ENCODE assay signal across 8 mouse cellular contexts in the genomic region with DNA sequence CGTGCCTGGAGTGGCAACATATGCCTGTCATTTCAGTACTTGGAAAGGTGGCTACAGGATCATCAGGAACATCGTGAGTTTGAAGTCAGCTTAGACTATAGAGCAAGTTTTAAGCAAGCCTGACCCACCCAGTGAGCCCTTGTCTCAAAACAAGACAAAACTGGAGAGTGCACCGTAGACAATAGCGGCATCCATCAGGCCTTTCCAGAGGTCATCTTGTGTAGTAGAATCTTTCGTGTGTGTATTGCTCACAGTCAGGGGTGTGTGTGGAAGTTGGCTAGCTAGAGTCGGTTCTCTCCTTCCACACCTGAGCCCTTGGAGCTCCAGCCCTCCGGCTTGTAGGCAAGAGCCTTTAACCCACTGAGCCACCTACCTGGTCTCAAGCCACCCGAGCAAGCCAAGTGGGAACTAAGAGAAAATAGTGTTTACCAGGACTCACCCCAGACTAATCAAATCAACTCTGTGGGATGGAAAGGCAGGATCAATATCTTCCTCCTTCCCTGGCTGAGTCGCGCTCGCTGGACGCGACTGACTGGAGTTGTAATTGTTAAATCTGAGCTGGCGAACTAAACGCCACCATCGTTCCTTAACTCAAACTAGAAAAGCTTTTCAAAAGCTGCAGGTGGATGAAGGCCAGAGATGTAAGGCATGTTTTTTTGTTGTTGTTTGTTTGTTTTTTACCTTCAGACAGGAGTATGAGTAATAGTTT. TPM values are rescaled to one million over a fixed set of nuclear protein-coding genes. Genes with fewer than 3 reads are reported as not detected.
DNase-seq lines count a peak whose midpoint lies in the region; ATAC-seq lines count a peak whose summit lies in the region.

No protein-coding gene starts in this region.

- peak overlapping the region; percentile 27 for H3K4me2 ChIP-seq in hindbrain, embryonic 11.5 days (replicated peaks; ENCODE audit: low read depth, low read length)

- H3K4me3 ChIP-seq in heart, embryonic 10.5 days, result peak overlapping the region; percentile 58
- peak overlapping the region; percentile 33 for H3K4me3 ChIP-seq in hindbrain, embryonic 11.5 days (ENCODE audit: low read depth, low read length)

- H3K27ac ChIP-seq in heart, embryonic 10.5 days, result peak overlapping the region; percentile 89
- H3K27ac ChIP-seq in hindbrain, embryonic 11.5 days (ENCODE audit: low read depth, low read length), result peak overlapping the region; percentile 54

- H3K9ac ChIP-seq in hindbrain, embryonic 11.5 days (ENCODE audit: low read depth, low read length), result peak overlapping the region; percentile 2

- no peaks in the 10 kb centered on the region for H3K27me3 ChIP-seq in heart, embryonic 10.5 days (ENCODE audit: insufficient read depth, poor library complexity, severe bottlenecking)
- H3K27me3 ChIP-seq in hindbrain, embryonic 11.5 days (ENCODE audit: control insufficient read depth, insufficient read depth, low read length), result no peaks in the 10 kb centered on the region

- no peak for DNase-seq in heart, embryonic 10.5 days (ENCODE audit: low spot score)
- no peak for DNase-seq in heart, adult 8-10 months (ENCODE audit: low spot score)
- DNase-seq in WW6 (ENCODE audit: low read depth, low spot score) (peak; percentile 9), MN1 (ENCODE audit: low spot score) (no peak)
- DNase-seq in hindbrain, embryonic 11.5 days (ENCODE audit: low spot score), result peak; percentile 43
- DNase-seq in adrenal gland, adult (ENCODE audit: inconsistent age in 2 of 2, low spot score in 1 of 2), result no peak
- no peak for DNase-seq in layer of hippocampus, postnatal 25 days (ENCODE audit: extremely low spot score in 1 of 2, low spot score in 1 of 2)

- H3K36me3 ChIP-seq in heart, embryonic 10.5 days, result no peaks in the 10 kb centered on the region
- no peaks in the 10 kb centered on the region for H3K36me3 ChIP-seq in hindbrain, embryonic 11.5 days (ENCODE audit: control insufficient read depth, insufficient read depth, low read length)

- peaks cover 11% of the 10 kb centered on the region for H3K4me1 ChIP-seq in heart, embryonic 10.5 days
- H3K4me1 ChIP-seq in hindbrain, embryonic 11.5 days (replicated peaks; ENCODE audit: control insufficient read depth, insufficient read depth, low read length), result no peaks in the 10 kb centered on the region

- no peaks in the 10 kb centered on the region for H3K9me3 ChIP-seq in heart, embryonic 10.5 days
- no peaks in the 10 kb centered on the region for H3K9me3 ChIP-seq in hindbrain, embryonic 11.5 days (ENCODE audit: control insufficient read depth, low read length)

- peak; percentile 44 for ATAC-seq in hindbrain, embryonic 11.5 days (ENCODE audit: low FRiP score)
- ATAC-seq in megakaryocyte, adult 5-6 weeks (ENCODE audit: poor library complexity, severe bottlenecking), result peak; percentile 34

- 18% methylated on average over 16 of the region's 16 CpGs for WGBS in heart, embryonic 10.5 days
- 13% methylated on average over 16 of the region's 16 CpGs for WGBS in hindbrain, embryonic 11.5 days

RNA-seq across cellular contexts. Expression of gene Cxadr, which starts 36.7 kb away (rescaled TPM):
- 27.9 and 35.9 TPM in 2 replicates for polyA plus RNA-seq in heart, embryonic 10.5 days (2016; fragmentation: Nextera tagmentation; extraction: Ambion mirVana)
- total RNA-seq in heart, adult 8-10 months (2022), result 10 to 100 TPM; 30.6 to 50.2 (median 38.4) TPM
- polyA plus RNA-seq in hindbrain, embryonic 11.5 days (2014; fragmentation: Nextera tagmentation; extraction: Ambion mirVana), result 64.7 and 70.1 TPM in 2 replicates
- total RNA-seq in megakaryocyte, adult 5-6 weeks (2015), result not detected in 2 replicates
- 0.07 and 0.20 TPM in 2 replicates for total RNA-seq in megakaryocyte, adult 5-6 weeks (2017)
- total RNA-seq in layer of hippocampus, postnatal 25 days (2021), result 10 to 100 TPM; 18.0 to 24.3 TPM

Comparison
In these comparisons a context has a peak if more than half of its experiments do, and no peak if none do; other contexts are left out.
1. DNase-seq: peak in WW6 (single experiment) and hindbrain, embryonic 11.5 days (single experiment); none in heart, embryonic 10.5 days (single experiment), heart, adult 8-10 months (single experiment), adrenal gland, adult (0 of 2), layer of hippocampus, postnatal 25 days (0 of 2) and MN1 (single experiment).
2. RNA of gene Cxadr, which starts 36.7 kb away (total RNA-seq): 30.6 to 50.2 TPM in heart, adult 8-10 months and 18.0 to 24.3 TPM in layer of hippocampus, postnatal 25 days; 0.07 to 0.20 TPM in megakaryocyte, adult 5-6 weeks; every median in the first group is over 10 times any median in the second.